Mouse (Mus musculus) A20 (cell line): ENCODE results near the gene Heatr1.

Experiments used
- DNase-seq: peaks from one replicate; pipeline ENCODE4 v3.0.0-alpha.2; 2011; ENCODE audit warnings: low read depth, low spot score

Gene Heatr1

DNA sequence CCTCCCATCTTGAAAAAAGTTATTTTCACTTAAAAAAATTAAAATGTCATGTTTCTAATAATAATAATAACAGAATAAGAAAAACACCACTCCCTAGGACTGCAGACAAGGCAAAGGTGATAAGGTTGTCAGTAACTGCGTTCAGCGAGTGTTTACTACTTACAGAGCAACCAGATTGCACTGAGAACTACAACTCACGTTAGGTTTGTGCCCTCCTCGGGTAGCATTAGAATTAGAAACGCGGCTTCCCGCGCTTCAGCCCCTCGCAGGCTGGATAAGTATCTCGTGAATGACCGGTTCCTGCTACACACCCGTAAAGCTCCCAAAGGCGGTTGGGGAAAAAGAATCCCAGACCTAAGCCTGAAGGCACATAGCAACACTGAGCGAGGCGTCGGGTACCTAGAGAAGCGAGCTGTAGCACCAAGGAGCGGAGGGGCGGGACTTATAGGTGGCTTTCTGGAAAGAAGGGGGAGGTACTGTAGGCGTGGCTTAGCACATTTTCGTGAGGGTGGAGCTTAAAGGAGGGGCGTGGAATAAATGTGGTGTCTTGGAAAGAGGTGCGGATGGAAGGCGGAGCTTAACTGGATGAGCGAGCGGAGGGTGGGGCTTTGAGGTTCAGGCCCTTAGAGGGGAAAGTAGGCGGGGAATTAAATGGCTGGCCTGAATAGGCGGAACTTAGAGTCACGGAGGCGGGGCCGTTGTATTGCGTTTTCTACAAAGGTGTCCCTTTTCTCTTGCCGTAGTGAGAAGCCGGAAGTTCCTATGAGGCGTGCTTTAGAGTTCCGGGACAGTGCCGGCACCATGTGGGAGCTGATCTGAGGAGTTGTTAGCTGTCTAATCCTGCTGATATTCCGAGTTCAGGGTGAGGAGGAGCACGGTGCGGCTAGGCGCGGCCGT lies at the start of gene Heatr1:
Gene Heatr1, plus strand, starts transcription at position 419 of the 897 bp plus-strand sequence.
- DNase-seq: peak; percentile 100

DNA sequence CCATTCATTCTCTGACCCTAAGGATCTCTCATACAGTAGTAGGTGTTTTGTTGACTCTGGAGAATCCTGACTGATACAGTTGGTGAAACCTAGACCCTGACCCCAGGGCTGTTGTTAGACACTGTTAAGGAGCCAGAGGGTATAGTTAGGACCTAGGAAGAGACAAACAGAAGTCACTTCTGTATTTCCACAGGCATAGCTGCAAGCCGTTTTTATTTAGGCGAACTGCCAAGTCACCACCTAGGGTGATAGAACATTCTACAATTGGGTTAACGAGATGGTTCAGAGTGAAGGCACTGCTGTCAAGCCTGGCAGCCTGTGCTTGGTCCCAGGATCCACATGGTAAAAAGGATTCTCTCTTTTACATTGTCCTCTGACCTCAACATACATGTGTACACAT lies 48.0 kb upstream of the Heatr1 start:
- no peak for DNase-seq

DNA sequence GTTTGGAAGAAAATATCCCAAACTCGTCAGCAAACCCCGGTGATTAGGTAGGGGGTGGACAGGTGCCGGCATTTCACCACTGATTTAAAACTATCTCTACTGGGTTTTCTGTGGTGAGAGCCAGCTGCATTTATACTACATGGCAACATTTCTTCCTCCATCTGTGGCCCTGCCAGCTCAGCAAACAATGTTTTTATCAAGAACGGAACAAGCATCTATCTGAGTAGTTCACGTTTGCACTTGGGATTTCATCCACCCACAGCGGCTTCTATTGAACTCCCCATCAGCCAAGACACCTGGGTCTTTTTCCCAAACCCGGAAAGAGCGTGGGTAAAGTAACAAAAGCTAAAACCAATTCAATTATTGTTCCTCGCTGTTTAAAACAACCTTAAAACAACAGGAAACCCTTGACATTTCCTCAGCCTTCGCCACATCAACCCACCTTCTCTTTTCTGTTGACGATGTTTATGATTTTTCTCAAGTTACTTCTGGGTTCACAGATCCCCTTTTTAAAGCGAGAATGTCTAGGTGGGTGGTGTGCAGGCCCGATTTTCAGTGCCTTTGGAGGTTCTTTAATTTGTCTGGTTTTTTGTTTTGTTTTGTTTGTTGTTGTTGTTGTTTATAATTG lies 45.5 kb upstream of the Heatr1 start:
- no peak for DNase-seq

DNA sequence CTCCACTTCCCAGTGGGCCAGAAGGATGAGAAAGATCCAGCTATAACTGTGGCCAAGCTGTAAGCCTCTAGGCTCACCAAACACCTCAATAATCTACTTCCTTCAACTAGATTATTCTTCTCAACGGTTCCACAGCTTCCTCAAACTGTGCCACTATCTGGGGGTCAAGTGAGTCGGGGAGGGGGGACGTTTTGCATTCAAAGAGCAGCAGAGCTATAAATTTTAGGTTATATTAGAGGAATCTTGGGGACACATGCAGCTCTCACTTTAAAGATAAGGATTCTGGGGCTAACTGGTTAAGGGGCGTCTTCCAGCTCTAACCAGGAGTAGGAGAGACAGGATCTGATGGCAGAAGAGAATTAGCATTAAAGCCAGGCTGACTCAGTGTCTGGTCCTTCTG lies 38.6 kb upstream of the Heatr1 start:
- DNase-seq: no peak

DNA sequence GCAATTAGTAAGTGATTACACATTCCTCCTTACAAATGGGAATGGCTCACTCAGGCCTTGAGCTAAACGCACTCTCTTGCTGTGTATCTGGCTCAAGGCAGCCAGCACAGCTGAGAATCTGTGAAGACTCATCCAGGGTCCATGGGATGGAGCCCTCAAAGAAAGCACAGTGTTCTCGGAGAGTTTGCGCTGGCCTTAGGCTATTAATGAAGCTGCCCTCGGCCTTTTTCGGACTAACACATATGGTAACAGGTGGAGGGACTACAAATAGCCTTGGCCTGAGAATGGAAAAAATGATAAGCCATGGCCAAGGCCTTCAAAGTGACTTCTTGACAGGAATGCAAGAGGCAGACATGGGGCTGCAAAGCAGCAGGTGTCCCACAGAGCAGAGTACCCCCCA lies 37.3 kb upstream of the Heatr1 start:
- no peak for DNase-seq

DNA sequence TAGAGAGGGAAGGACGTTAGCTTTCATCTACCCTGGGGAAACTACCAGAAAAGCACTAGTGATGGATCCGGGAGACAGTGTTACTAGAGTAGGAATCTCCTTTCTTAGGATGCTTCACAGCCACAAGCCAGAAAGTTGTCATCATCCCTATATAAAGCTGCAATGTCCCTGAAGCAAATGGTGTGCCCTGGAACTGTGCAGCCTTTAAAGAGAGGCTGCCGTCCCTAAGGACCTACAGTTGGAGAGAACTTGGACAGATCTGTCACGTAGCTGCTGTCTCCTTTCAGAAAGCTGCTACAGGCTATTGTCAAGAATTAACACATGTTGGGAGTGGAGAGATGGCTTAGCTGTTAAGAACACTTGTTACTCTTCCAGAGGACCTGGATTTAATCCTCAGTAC lies 33.3 kb upstream of the Heatr1 start:
- DNase-seq: no peak

DNA sequence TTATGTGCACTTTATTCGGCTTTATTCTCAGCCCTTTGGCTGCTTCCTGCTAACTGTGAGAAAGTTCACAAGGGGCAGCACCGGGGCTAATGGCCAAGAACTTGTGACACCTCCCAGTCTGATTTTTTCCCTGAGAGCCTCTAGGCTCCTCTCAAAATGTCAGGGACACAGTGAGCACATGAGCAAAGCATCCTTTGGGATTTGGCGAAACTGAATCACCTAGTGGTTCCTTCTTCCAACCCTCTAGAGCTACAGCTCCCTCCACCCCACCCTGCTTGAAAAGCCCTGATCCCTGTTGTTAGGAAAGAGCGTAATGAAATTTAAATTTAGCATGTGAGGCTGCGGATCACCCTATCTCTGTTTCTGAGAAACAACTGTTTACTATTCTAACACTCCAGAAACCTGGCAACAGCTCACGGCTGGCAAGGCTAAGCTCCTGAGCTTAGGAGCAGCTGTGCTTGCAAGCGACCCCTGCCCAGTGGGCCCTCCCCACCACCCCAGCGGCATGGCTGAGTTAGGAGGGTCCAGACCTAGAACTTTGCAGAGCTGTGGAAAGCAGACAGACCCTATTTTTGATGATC lies 25.7 kb upstream of the Heatr1 start:
- no peak for DNase-seq

DNA sequence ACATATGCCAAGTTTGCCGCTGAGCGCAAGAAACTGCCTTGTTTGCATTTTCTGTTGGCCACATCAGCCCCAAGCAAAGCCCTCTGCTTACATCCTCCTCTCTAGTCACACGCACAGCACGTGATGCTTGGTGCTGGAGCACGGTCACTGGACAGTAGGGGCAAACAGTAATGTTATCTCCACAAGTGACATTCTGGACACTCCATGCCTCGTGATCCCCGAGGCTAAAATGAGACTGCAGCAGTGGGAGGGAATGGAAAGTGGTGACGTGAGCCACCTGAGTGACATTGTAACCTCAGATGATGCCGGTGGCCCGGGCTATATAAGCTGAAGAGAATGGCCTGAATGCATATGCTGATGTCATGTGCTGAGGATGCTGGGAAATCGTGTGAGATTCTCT lies 24.9 kb upstream of the Heatr1 start:
- no peak for DNase-seq

DNA sequence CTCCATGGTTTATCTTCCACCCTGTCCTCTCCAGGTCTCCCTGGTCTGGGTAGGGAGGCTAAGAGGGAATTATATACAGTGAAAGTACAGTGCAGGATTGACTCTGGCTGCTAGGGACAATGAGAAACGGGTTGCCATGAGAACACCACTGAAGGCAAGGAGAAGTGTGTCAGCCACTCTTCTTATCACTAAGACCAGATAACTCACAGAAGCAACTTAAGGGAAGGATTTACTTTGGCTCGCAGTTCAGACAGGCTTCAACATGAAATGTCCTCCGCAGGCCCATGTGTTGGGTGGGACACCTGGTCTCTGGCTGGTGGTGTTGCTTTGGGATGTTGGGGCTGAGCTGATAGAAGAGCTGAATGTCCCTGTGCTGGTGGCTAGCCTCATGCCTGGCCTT lies 22.1 kb upstream of the Heatr1 start:
- DNase-seq: no peak

DNA sequence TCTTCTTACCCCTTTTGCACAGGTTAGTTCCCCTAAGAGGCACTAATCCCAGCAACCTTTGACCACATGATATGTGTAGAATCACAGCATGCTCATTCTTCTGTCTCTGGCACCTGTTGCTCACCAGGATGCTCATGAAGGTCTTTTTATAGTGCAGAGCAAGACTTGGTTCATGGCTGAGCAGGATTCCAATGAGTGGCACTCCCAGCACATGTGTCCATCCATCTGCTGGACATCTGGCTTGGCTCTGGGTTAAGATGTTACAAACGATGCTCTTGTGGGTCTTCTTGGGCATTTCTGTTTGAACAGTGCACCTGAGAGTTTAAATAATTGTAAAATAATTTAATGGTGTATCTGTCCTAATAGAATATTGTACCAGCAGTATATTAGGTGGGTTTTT lies 18.0 kb upstream of the Heatr1 start:
- DNase-seq: no peak

DNA sequence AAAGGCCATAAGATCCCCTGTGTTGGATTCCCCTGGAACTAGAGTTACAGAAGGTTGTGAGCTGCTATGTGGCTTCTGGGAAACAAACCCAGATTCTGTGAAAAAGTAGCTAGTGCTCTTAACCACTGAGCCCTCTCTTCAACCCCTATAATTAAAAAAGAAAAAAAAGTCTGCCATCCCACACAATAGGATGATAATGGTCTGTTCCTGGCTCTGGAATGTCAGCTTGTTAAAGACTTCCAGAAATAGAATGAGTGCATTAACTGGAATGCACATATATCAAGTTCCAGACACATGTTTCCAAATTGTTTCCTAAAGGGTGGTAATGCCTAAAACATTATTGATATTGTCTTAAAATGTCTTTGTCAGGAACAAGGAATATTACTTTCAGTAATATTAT lies 10.0 kb upstream of the Heatr1 start:
- DNase-seq: no peak

DNA sequence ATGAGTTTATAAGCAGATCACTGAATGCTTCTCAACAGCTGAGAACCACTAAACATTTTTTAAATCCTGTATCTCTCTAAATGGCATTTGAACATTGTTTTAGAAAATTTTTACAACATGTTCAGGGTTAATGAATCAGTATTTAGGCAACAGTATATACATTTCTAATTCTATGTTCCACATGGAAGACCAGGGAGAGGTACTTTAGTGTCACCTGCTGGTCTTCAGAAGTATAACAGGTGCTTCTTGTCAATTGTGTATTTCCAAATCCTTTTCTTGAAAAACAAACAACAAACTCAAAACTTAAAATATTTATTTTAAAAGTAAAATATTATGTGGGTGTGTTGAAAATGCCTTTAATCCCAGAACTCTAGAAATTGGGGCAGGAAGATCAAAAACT lies 8.5 kb upstream of the Heatr1 start:
- peak; percentile 65 for DNase-seq

DNA sequence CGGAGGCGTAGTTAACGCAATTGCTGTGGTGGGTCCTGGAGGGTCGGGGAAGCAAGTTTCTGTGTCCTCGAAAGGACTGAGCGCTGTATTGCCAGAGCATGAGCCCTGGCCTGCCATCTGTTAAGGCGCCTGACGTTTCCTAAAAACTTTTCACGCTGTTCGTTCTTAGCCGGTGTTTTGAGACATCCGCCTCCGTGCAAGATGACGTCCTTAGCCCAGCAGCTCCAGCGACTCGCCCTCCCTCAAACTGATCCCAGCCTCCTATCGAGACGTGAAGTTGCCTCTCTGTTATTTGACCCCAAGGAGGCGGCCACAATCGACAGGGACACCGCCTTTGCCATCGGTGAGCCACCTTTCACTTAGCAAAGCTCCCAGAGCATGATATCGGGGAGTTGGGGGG lies 744 bp downstream of the Heatr1 start:
- no peak for DNase-seq

DNA sequence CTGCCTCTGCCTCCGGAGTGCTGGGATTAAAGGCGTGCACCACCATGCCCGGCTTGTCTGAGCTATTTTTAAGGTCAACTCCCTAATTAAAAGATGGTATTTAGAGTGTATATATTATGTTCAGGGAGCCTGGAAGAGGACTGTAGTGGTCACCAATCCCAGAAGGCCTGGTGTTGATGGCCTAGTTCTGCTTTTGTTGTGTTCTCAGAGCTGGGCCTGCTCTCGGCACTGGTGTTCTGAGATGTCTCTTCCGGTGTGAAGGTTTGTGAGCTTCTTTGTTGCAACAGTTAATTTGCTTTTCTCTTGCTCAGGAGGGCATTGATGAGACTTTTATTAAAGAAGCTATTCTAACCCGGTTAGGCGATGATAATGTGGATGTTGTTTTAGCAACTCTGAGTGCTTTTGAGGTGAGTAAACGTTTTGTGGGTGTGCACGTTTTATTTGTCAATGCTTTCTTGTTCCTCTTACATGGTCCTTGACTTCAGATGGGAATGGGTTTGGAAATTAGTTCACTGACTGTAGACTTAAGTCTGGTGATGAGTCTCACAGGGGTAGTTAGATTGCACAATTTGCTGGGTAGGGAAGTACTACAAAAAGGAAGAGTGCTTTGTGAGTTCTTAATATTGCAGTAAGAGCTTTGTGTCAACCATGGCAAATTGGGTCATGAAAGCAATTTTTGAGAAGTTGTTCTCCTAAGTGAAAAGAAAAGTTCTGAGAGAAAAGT lies 13.7 kb downstream of the Heatr1 start:
- DNase-seq: no peak

DNA sequence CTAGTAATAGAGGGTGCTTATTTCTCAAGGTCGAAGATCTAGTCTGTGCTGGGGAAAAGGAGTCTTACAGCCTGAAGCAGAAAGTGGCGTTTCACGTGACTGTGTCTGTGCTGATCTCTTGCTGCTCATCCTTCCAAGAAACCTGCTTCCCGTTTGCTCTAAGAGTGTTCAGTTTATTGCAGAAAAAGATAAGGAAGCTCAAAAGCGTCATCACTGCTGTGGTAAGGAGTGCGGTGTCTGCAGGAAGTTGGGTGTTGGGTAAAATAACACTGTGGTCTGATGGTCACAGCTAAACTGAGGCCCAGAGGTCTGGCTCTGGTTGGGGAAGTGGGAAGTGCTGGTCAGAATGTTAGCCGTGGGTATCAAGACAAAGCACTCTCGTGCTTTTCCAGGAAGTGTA lies 17.2 kb downstream of the Heatr1 start:
- no peak for DNase-seq

DNA sequence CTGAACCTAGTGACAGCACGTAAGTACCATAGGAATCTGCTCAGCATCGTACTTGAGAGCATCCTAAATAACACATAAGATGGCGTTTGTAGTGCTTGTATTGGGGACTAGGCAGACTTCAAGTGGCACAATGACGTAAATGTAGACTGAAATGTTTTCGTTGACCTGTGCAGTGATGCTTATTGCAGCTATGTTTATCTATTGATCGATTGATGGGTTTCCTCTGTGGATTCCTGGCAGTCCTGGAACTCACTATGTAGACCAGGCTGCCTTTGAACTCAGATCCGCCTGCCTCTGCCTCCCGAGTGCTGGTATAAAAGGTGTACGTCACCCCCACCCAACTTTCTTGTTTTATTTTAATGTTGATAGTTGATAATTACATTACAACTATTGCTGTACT lies 25.8 kb downstream of the Heatr1 start:
- no peak for DNase-seq

DNA sequence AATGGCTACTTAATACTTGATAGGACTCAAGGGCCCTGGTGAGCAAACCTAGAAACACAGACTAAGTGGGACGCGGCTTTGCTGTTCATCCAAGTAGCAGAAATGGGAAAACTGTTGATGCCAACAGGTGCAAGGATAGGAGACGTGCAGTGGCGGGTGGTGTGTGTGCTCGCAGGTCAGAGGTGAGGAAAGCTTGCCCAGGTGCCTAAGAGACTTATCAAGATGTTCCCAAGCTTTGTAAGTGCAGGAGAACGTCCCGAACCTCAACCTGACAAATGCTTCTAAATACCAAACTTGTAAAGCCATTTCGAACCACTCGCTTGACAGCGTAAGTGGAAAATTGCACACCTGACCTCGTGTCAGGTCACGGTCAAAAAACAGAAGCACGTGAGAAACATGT lies 33.7 kb downstream of the Heatr1 start:
- DNase-seq: no peak

DNA sequence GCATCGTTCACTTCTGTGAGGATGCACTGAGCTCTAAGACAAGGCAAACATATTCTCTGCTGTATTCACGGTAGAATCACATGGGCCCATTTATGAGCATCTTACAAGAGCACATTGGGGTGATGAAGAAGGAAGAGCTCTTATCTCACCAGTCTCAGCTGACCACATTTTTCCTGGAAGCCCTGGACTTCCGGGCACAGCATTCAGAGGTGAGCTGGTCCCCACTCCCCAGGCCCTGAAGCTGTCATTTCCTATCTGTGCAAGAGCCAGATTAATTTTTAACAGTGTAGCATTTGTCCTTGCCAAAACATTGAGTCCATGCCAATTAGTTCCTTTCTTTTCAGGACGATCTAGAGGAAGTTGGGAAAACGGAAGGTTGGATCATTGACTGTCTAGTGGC lies 39.0 kb downstream of the Heatr1 start:
- DNase-seq: no peak

DNA sequence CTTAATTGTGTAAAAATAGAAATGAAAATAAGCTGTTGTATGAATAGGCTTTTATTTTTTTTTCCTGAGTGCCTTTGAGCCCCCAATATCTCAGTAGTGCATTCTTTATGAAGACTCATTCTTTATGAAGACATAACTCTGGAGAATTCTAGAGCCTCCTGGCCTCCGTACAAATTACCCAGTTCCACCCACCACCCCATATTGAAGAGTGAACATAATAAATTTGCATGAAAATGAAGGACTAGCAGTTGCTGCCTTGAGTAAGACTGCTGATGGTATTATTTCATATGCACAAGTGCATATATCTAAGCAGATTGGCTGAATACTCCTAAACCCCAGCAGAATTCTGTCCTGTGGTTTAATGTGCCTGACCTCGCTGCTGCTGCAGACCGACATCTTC lies 44.8 kb downstream of the Heatr1 start:
- no peak for DNase-seq

DNA sequence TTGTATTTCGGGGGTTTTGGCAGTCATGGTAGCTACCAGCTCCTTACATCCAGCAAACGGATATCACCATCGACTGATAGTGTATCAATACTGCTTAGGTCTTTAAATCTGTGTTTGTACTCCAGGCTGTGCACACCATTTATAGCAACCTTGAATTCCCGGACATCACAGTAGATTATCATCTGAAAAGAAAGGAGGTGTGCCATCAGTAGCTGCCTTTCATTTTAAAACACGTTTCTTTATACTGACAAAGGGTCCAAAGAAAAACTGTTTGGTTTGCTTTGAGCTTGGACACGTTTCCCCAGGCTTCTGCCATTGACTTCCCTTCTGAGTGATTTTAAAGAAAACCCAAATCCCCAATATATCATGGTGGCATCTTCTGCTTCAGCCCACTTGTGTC lies 46.0 kb downstream of the Heatr1 start:
- DNase-seq: no peak

DNA sequence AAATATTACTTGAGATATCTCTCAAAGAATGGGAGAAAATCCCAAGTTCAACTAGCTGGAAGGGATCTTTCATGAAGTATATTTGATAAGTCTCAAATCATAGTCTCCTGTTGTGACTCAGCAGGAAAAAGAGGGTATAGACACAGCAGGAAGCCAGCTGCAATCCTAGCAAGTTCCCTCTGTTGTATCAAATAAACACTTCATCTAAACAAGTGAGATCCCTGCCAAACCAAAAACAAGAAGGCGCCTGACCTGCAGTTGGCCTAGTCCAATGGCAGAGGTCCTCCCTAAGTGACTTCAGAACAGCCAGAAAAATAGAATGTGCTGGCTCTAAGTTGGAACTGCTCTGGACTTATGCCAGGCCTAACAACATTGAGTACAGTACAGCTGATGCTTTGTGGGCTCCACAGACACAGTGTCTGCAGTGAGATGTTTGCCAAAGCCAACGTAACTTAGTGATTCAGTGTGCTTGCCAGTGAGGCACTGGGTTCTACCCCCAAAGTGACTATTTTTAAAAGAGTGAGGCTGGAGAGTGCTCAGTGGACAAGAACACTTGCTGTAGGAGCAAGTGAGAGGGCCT lies 47.3 kb downstream of the Heatr1 start:
- DNase-seq: no peak

DNA sequence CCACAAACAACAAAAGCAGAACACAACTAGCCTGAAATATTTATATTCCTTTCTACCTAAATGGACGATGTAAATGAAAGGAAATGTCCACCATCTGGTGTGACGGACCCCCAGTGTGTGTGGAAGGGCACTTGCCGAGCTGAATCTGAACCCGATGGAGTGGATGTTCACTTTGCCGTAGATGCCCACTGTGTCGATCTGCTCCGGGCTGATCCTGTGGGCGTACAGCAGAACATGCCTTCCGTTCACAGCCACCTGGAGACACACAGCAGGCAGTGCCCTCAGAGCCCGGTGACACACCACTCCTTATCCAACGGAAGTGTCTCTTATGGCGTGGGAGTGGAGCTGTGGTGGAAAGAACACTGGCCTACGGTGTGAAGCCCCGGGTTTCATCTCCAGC lies 58.3 kb downstream of the Heatr1 start:
- no peak for DNase-seq
